Mouse (Mus musculus) lung, adult 2 months (tissue): ENCODE data around the gene Srarp. TPM values are rescaled to one million over a fixed set of nuclear protein-coding genes. Genes with fewer than 3 reads are reported as not detected.

Experiments
- DNase-seq: peaks from one replicate; pipeline ENCODE4 v3.0.0; 2022
- H3K4me1 ChIP-seq: fragments of 200-500 bp; 2 replicates; pipeline ENCODE4 v1.6.1; 2011; ENCODE audit warnings: low read length; ENCODE audit not compliant: control insufficient read depth, insufficient read depth
- H3K4me3 ChIP-seq: fragments of 200-500 bp; replicated peaks from 2 replicates; pipeline ENCODE3; 2011; ENCODE audit warnings: low read depth, mild to moderate bottlenecking, control low read depth, low read length; ENCODE audit errors: extremely low read depth
- CTCF ChIP-seq: fragments of 200-500 bp; IDR thresholded peaks from 2 replicates; pipeline ENCODE4 v1.5.1; 2011; ENCODE audit warnings: mild to moderate bottlenecking, low read length, control low read depth; ENCODE audit not compliant: insufficient read depth
- POLR2A ChIP-seq: fragments of 200-500 bp; IDR thresholded peaks from 2 replicates; pipeline ENCODE4 v1.6.1; 2011; ENCODE audit warnings: low read depth, mild to moderate bottlenecking, control low read depth, low read length, borderline replicate concordance; ENCODE audit errors: extremely low read depth
- WGBS: fragments of 180-500 bp; shearing (Covaris S2); methylation state at CpG from one replicate; pipeline ENCODE4 v1.1.7; 2018; 5-methylcytosine and 5-hydroxymethylcytosine counted together
- polyA plus RNA-seq: library from polyadenylated mRNA; depleted of rRNA; stranded (reverse); fragments of >200 nt; gene quantifications from 2 replicates; pipeline ENCODE4 v1.2.3, GENCODE M21; 2012

Srarp gene
- polyA plus RNA-seq, 1 experiment = 0.18 TPM

DNA sequence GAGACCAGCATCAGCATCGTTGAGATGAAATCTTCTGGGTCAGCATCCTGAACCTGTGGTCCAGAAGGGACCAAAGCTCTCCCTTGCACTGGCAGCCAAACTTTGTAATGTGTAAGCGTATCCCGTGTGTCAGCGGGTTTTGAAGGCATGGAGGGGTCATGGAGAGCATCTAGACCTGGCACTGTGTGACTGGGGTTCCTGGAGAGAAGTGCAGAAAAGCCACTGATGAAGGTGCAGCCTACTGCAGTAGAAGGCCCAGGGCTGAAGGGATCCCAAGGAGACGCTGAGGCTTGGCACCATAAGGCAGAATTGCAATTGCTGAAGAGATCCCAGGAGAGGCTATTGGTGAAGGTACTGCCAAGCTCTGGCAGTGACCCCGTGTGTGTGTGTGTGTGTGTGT, 6.5 kb downstream of the Srarp start:
- TF ChIP-seq CTCF = no peak
- no peak for TF ChIP-seq POLR2A
- no peak overlapping the region for H3K4me3 ChIP-seq
- 77% methylated on average over 6 of the region's 6 CpGs for WGBS
- peaks cover 3% of the 10 kb centered on the region for H3K4me1 ChIP-seq
- no peak for DNase-seq

DNA sequence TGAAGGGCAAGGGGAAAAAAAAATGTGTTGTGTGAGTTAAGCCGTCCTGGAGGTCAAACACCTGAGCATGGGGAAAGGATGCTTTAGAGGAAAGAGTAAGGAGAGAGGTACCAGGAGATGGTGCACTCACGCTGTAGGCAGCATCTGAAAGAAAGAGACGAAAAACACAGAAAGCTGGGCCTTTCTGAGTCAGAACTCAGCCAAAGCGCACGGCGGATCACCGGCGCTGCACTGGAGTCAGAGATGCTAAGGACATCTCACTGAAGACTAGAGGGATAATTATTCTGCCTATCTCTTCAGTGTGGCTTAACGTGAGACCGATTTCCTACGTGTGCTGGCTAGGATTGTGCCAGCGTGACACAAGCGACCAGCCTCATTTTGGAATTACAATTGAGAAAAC, 8.0 kb downstream of the Srarp start:
- no peak overlapping the region for H3K4me3 ChIP-seq
- peaks cover 3% of the 10 kb centered on the region for H3K4me1 ChIP-seq
- WGBS = 89% methylated on average over 13 of the region's 13 CpGs
- DNase-seq = no peak
- no peak for TF ChIP-seq POLR2A
- no peak for TF ChIP-seq CTCF

DNA sequence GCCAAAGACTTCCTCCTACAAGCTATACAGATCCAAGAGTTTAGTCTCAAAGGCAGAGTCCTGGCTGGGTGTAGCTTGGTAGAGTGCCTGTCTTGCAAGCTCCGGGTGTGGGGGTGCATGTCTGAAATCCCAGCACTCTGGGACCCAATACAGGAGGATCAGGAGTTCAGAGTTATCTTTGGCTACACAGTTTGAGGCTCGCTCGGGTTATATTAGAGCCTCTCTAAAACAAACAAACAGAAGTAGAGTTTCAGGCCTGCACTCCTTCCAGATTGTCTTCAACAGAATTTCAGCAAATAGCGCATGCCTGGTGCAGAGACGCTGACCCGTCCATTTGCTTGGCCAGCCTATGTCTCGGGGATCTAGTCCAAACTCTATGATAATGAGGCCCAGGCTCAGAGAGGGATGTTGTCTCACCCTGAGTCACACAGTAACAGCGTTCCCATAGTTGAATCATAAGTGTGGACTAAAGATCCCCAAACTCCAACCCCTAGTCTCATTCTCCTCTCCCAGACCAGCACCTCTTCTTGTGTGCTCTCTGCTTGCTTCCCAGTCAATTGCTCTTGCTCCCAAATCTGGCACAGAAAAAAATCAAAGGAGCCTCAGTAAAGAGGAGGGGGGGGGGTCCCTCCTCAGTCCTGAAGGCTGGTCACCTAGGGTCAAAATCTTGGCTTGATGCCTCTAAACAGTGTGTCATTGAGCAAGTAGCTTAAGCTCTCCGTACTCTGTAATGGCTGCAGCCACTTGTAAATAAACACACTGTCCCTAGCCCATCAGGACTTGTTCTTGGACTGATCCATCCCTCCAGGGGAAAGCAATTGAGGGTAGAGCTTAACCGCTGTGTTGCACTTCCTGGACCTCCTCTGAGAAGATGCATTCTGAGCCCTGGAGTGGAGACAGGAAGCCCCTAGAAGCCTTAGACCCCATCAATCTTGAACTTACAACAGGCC, 8.8 kb downstream of the Srarp start:
- WGBS = 65% methylated on average over 10 of the region's 10 CpGs
- H3K4me1 ChIP-seq = peaks cover 3% of the 10 kb centered on the region
- no peak for DNase-seq
- H3K4me3 ChIP-seq = no peak overlapping the region
- no peak for TF ChIP-seq CTCF
- no peak for TF ChIP-seq POLR2A

DNA sequence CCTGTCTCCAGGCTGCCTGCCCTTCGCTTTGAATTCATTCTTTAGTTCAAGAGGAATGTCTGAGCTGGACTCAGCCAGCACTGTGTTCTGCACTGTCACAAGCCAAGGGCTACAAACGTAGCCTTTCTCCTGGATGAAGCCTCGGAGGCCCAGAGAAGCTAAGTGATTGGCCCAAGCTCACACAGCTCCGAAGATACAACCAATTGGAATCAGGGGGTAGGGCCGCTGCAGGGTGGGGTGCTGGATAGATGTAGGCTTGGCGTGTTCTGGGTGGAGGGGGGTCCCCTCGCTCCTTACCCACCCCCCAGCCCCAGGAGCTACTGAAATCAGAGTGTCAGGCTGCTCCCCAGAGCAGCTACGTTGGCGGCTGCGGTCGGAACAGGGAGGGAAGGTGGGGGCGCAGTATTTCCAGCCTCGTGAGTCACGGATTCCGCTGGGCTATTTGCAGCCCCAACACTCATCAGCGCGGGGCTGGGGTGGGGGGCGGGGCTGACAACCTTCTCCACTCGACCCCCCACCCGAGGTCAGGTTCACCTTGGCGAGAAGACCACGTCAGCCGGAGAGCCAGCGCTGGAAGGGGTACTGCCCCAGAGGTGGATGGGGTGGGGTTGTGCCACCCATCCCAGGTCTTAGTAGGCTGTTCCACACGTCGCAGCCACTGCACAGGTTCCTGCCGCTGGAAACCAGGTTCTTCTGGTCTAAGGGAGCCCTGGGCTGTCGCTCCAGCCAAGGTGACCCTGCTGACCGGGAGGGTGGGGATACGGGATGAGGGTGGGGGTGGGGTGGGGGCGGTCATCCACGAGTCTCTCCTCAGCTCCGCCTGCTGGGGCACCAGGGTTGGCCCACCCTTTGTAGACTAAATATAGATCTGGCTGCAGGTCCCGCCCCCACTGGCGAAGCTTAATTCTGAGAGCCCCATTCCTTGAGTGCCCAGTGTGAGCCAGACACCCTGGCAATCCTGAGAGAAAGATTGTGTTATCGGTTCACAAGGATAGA, 10.1 kb downstream of the Srarp start:
- WGBS = 4% methylated on average over 35 of the region's 36 CpGs
- Histone ChIP-seq H3K4me1 (peaks cover 3% of the 10 kb centered on the region), H3K4me3 (peak overlapping the region; percentile 27)
- DNase-seq = no peak
- TF ChIP-seq CTCF = no peak
- TF ChIP-seq POLR2A = no peak

DNA sequence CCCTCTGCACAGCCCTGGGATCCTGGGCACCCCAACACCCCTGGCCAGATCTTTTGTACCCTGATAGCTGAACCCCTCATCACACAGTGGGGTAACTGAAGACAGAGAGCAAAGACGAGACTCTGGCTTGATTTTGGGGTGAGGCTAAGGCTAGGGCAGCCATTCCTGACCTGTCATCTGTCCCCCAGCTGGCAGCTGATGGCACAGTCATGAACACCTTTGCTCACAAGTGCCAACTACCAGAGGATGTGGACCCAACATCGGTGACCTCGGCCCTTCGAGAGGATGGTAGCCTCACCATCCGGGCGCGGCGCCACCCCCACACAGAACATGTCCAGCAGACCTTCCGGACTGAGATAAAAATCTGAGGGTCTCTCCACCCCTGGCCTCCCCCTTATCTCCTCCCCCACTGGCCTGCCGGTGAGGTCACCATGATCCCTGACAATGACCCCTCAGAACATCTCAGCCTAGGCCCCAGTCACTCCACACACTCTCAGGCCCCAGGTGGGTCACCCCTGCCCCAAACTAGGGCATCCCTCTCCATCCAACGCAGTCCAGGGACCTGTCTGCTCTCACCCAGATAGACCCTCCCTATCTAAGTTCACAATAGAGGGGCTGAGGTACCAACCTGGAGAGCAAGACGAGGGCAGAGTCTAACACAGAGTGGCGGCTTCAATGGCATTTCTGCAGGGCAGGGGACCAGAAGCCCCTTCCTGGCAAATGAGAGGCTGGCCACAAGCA, 12.0 kb downstream of the Srarp start:
- 83% methylated on average over 13 of the region's 13 CpGs for WGBS
- H3K4me3 ChIP-seq = no peak overlapping the region
- TF ChIP-seq POLR2A (no peak), CTCF (no peak)

DNA sequence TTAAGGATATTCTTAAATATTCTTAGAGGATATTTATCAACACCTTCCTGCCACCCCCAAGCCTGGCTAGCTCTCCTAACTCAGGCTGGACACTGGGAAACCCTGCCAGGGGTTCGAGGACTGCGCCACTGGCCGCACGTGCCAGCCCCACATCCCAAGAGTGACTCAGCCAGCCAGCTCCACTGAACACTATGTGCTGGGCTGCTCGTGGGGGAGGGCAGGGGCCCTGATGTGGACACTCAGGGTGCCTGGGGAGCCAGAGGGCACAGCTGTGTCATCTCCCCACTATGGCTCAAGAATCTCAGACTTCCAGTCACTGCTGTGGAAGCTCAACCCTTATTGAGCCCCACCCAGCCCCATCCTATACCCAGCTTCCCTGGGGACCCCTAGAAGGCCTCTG, 12.6 kb downstream of the Srarp start:
- WGBS = 70% methylated on average over 5 of the region's 5 CpGs
- no peak for DNase-seq
- TF ChIP-seq CTCF (no peak), POLR2A (no peak)
- Histone ChIP-seq H3K4me1 (peaks cover 3% of the 10 kb centered on the region), H3K4me3 (no peak overlapping the region)

More for the DNA sequence above, 12.0 kb downstream of the Srarp start:
- peaks cover 3% of the 10 kb centered on the region for H3K4me1 ChIP-seq
- no peak for DNase-seq

DNA sequence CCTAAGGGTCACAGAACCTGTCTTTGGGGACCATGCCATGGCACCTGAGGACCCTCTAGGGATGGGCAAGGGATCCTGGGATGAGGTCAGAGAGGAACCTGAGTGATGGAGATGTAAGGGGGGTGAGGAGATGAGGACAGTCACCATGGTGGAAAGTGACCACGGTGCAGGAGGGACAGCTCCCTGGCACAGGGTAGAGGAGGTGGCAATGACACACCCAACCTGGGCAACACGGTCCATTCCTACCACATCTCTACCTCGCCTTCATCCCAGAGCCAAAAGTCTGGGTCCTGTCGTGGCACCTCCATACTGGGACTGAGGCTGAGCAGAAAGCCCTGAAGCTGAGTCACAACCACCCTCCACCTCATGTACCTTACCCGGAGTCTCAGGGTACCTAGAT, 13.1 kb downstream of the Srarp start:
- Histone ChIP-seq H3K4me1 (peaks cover 3% of the 10 kb centered on the region), H3K4me3 (no peak overlapping the region)
- TF ChIP-seq POLR2A (0 out of 2 replicates have a peak, but pooled peaks have one; percentile 5), CTCF (no peak)
- DNase-seq = no peak
- 75% methylated on average over 5 of the region's 5 CpGs for WGBS

DNA sequence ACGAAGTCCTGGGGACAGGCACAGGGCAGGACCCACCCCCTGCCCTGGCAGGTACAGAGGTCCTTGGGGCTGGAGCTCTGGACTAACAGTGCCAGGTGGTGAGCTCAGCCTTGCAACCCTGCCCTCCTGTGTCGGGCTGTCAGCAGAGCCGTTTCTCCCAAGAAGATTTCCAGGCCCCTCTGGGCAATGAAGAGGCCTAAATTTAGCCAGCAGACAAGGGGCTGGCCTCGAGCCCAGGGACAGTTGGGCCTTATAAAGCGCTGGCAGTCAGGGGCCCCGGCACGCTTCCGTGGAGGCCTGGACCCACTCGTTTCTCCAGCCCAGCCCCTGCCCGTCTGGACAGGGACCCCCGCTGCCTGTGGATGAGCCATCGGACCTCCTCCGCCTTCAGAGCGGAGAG, 14.5 kb downstream of the Srarp start:
- no peak overlapping the region for H3K4me3 ChIP-seq
- TF ChIP-seq CTCF (no peak), POLR2A (no peak)
- 47% methylated on average over 14 of the region's 14 CpGs for WGBS
- H3K4me1 ChIP-seq = peaks cover 3% of the 10 kb centered on the region
- no peak for DNase-seq

DNA sequence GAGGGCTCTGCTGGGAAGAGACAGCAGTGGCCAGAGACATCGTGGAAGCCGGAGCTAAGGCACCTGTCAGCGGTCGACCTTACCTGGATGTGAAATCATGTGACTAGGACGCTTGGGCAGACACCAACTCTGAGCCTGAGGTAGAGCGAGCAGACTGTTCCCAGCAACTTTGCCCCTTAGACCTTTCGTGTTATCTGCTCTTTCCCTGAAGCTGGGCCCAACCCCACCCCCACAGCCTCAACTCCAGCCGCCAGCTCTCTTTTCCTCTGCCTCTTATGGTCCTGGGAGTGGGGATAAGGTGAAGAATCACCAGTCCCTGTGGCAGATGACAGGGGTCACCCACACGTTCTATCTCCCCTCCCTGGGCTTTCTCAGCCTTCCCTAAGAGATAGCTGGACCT, 15.0 kb downstream of the Srarp start:
- Histone ChIP-seq H3K4me1 (peaks cover 1% of the 10 kb centered on the region), H3K4me3 (no peak overlapping the region)
- no peak for DNase-seq
- 51% methylated on average over 9 of the region's 9 CpGs for WGBS
- TF ChIP-seq POLR2A (no peak), CTCF (no peak)
